Mouse (Mus musculus): ENCODE results near the gene Fryl. TPM values are rescaled to one million over a fixed set of nuclear protein-coding genes. Genes with fewer than 3 reads are reported as not detected.
"Not testable (repeated sequence)": the region's sequence is repeated elsewhere in the genome, so short reads cannot be mapped to it uniquely, and the experiment has no call there.

Fryl gene
- polyA plus RNA-seq, 1 experiment: 157 TPM

- WGBS: 43% methylated on average over 5 of the region's 5 CpGs
- no peak overlapping the region for H3K27ac ChIP-seq (ENCODE audit: control insufficient read depth, insufficient read depth, low read depth, low read length, poor library complexity)
- TF ChIP-seq POLR2A (IDR thresholded peaks at IDR 0.05; ENCODE audit: borderline replicate concordance, control insufficient read depth, low read depth, low read length) (no peak), CTCF (IDR thresholded peaks at IDR 0.05; ENCODE audit: control insufficient read depth, insufficient read depth, low read length) (no peak)
- no peaks in the 10 kb centered on the region for H3K4me1 ChIP-seq (ENCODE audit: control insufficient read depth, insufficient read depth, low read length)
- H3K4me3 ChIP-seq (replicated peaks; ENCODE audit: control insufficient read depth, low read depth, low read length): no peak overlapping the region
Observed at GRCm38 (mm10) chr5:73007582-73007959, 248.8 kb downstream of the Fryl start.

GRCm38 (mm10) chr5:73006784-73007581 lies 249.4 kb downstream of the Fryl start, which contains the start of gene Slc10a4:
Slc10a4 (plus strand) TSS chr5:73006883.
- no peak within 1 kb of the TSS for H3K4me3 ChIP-seq (replicated peaks; ENCODE audit: control insufficient read depth, low read depth, low read length)
- H3K27ac ChIP-seq (ENCODE audit: control insufficient read depth, insufficient read depth, low read depth, low read length, poor library complexity): no peak within 1 kb of the TSS
- H3K4me1 ChIP-seq (ENCODE audit: control insufficient read depth, insufficient read depth, low read length): no peaks in the 10 kb centered on the region
- TF ChIP-seq POLR2A (IDR thresholded peaks at IDR 0.05; ENCODE audit: borderline replicate concordance, control insufficient read depth, low read depth, low read length): no peak
- no peak for TF ChIP-seq CTCF (IDR thresholded peaks at IDR 0.05; ENCODE audit: control insufficient read depth, insufficient read depth, low read length)
- WGBS: 9% methylated on average over 65 of the region's 65 CpGs

DNA sequence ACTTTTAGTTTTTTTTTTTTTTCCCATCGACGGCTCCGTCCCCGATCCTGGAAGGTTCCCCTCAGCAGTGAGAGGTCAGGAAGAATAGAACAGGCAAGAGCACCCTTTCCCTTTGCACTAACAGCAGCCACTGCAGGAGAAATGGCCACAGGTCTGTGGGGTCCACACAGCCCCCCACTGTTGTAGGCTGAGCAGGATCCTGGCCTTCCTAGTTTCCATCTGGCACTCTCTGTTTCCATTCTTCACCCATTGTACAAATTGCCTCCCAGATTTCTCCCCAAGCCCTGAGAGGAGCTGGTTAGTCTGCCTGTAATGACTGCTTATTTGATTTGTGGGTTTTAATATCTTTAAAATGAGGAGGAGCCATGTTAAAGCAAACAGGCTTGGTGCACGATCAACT lies 252.4 kb downstream of the Fryl start:
- no peak overlapping the region for H3K4me3 ChIP-seq (replicated peaks; ENCODE audit: control insufficient read depth, low read depth, low read length)
- WGBS: 84% methylated on average over 5 of the region's 5 CpGs

GRCm38 (mm10) chr5:72998546-72998945 lies 257.9 kb downstream of the Fryl start:
- not testable (repeated sequence) for H3K27ac ChIP-seq (ENCODE audit: control insufficient read depth, insufficient read depth, low read depth, low read length, poor library complexity); H3K4me3 ChIP-seq (replicated peaks; ENCODE audit: control insufficient read depth, low read depth, low read length); H3K4me1 ChIP-seq (ENCODE audit: control insufficient read depth, insufficient read depth, low read length)
- 82% methylated on average over 1 of the region's 1 CpGs for WGBS

More for the DNA sequence above, 252.4 kb downstream of the Fryl start:
- no peak overlapping the region for H3K27ac ChIP-seq (ENCODE audit: control insufficient read depth, insufficient read depth, low read depth, low read length, poor library complexity)
- H3K4me1 ChIP-seq (ENCODE audit: control insufficient read depth, insufficient read depth, low read length): no peaks in the 10 kb centered on the region
- TF ChIP-seq CTCF (IDR thresholded peaks at IDR 0.05; ENCODE audit: control insufficient read depth, insufficient read depth, low read length): no peak
- TF ChIP-seq POLR2A (IDR thresholded peaks at IDR 0.05; ENCODE audit: borderline replicate concordance, control insufficient read depth, low read depth, low read length): no peak

DNA sequence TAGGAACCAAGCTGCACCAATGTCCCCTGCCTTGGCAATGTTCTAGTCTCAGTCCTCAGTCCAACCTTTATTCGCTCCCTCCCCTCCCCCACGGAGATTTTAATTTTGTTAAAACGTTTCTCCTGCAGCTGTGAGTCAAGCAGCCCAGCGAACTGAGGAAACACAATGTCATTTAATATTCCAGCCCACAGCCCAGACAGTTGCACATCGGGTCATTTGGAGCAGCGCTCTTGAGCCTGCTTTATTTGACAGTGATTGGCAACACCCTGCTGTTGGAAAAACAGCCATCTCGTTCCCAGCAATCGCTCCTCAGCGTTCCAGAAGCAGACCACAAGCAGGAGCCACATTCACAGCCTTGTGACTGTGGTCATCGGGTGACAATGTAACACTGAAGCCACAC lies 261.0 kb downstream of the Fryl start:
- TF ChIP-seq POLR2A (IDR thresholded peaks at IDR 0.05; ENCODE audit: borderline replicate concordance, control insufficient read depth, low read depth, low read length) (no peak), CTCF (IDR thresholded peaks at IDR 0.05; ENCODE audit: control insufficient read depth, insufficient read depth, low read length) (no peak)
- no peak overlapping the region for H3K4me3 ChIP-seq (replicated peaks; ENCODE audit: control insufficient read depth, low read depth, low read length)
- whole genome bisulfite sequencing: 74% methylated on average over 10 of the region's 10 CpGs

DNA sequence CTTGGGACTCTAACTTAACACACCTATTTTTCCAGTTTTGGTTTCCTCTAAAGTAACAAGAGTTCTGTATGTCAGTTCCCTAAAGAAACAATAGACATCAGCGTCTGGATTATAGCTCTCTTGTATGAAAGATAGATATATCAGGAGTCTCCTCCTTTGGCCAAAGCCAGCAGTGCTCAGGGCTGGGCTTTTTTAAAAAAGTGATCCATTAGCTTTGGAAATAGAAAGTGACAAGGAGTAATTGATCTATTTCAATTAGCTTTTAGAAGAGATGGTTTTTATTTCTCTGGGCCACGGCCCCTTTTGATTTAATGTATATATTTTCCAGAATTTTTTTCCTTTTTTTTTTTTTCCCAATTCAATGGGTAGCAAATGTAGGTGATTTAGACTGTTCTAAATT lies 261.5 kb downstream of the Fryl start:
- WGBS: 72% methylated on average over 2 of the region's 2 CpGs

More for the DNA sequence above, 261.0 kb downstream of the Fryl start:
- Histone ChIP-seq H3K27ac (ENCODE audit: control insufficient read depth, insufficient read depth, low read depth, low read length, poor library complexity) (no peak overlapping the region), H3K4me1 (ENCODE audit: control insufficient read depth, insufficient read depth, low read length) (no peaks in the 10 kb centered on the region)

DNA sequence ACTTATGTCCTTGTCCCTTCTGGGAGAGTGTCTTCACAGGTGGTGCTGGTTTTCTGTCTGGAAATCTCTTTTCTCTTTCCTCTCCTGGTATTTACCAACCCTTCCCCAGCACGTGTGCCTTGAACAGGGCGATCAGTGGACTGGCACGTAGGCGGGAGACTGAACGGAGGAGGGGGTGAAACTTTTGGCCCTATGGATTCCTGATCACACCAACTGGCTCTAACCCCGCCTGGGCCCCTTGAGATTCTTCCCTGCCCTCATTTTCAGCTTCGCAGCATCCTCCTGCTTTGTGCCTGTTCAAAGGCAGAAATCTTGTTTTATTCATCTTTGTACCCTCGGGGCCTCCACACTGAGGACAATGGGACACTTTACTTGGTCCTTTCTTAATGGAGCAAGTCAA lies 262.0 kb downstream of the Fryl start:
- Histone ChIP-seq H3K27ac (ENCODE audit: control insufficient read depth, insufficient read depth, low read depth, low read length, poor library complexity) (no peak overlapping the region), H3K4me1 (ENCODE audit: control insufficient read depth, insufficient read depth, low read length) (no peaks in the 10 kb centered on the region), H3K4me3 (replicated peaks; ENCODE audit: control insufficient read depth, low read depth, low read length) (no peak overlapping the region)
- no peak for TF ChIP-seq POLR2A (IDR thresholded peaks at IDR 0.05; ENCODE audit: borderline replicate concordance, control insufficient read depth, low read depth, low read length)
- TF ChIP-seq CTCF (IDR thresholded peaks at IDR 0.05; ENCODE audit: control insufficient read depth, insufficient read depth, low read length): no peak
- 81% methylated on average over 8 of the region's 8 CpGs for WGBS

More for the DNA sequence above, 261.5 kb downstream of the Fryl start:
- TF ChIP-seq CTCF (IDR thresholded peaks at IDR 0.05; ENCODE audit: control insufficient read depth, insufficient read depth, low read length): no peak
- no peak for TF ChIP-seq POLR2A (IDR thresholded peaks at IDR 0.05; ENCODE audit: borderline replicate concordance, control insufficient read depth, low read depth, low read length)
- H3K4me1 ChIP-seq (ENCODE audit: control insufficient read depth, insufficient read depth, low read length): no peaks in the 10 kb centered on the region
- H3K4me3 ChIP-seq (replicated peaks; ENCODE audit: control insufficient read depth, low read depth, low read length): no peak overlapping the region
- no peak overlapping the region for H3K27ac ChIP-seq (ENCODE audit: control insufficient read depth, insufficient read depth, low read depth, low read length, poor library complexity)

DNA sequence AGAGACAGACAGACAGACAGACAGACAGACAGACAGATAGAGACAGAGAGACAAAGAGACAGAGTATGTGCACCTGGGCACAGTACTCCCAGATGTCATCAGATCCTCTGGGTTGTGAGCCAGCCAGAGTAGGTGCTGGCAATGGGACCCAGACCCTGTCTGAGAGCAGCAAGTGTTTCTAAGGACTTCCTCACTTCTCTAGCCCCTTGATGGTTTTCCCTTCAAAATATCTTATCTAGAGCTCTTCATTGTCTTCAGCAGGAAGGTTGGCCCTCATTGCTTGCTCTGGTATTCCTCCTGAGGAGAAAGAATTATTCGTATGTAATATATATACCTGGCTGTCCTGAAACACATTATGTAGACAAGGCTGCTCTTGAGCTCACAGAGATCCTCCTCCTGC lies 263.9 kb downstream of the Fryl start:
- Histone ChIP-seq H3K4me1 (ENCODE audit: control insufficient read depth, insufficient read depth, low read length) (no peaks in the 10 kb centered on the region), H3K4me3 (replicated peaks; ENCODE audit: control insufficient read depth, low read depth, low read length) (no peak overlapping the region), H3K27ac (ENCODE audit: control insufficient read depth, insufficient read depth, low read depth, low read length, poor library complexity) (no peak overlapping the region)
- WGBS: 71% methylated on average over 1 of the region's 1 CpGs
- TF ChIP-seq CTCF (IDR thresholded peaks at IDR 0.05; ENCODE audit: control insufficient read depth, insufficient read depth, low read length): no peak

- H3K4me1 ChIP-seq (ENCODE audit: control insufficient read depth, insufficient read depth, low read length): no peaks in the 10 kb centered on the region
- TF ChIP-seq POLR2A (IDR thresholded peaks at IDR 0.05; ENCODE audit: borderline replicate concordance, control insufficient read depth, low read depth, low read length) (no peak), CTCF (IDR thresholded peaks at IDR 0.05; ENCODE audit: control insufficient read depth, insufficient read depth, low read length) (no peak)
- no peak overlapping the region for H3K27ac ChIP-seq (ENCODE audit: control insufficient read depth, insufficient read depth, low read depth, low read length, poor library complexity)
- WGBS: 80% methylated on average over 8 of the region's 8 CpGs
- no peak overlapping the region for H3K4me3 ChIP-seq (replicated peaks; ENCODE audit: control insufficient read depth, low read depth, low read length)
Observed at GRCm38 (mm10) chr5:72989756-72990155, 266.7 kb downstream of the Fryl start.

Data from bone marrow, adult 2 months (tissue).